Mouse (Mus musculus) left cerebral cortex, postnatal 25 days (tissue): Measurements from ENCODE around the gene Tmod3. TPM values are rescaled to one million over a fixed set of nuclear protein-coding genes. Genes with fewer than 3 reads are reported as not detected.
"Not testable (repeated sequence)": the region's sequence is repeated elsewhere in the genome, so short reads cannot be mapped to it uniquely, and the experiment has no call there.

Source experiments
- DNase-seq, 2 experiments: peaks; one replicate each; pipeline ENCODE4 v3.0.0; 2022; ENCODE audit warnings: low spot score in 2 of 2, mixed read lengths in 1 of 2
- intact Hi-C: fragments of 180-260 bp; cut with DNase I; formaldehyde crosslinking; loops from one replicate; pipeline ENCODE4 v1.15.1; 2025
- total RNA-seq, 2 experiments: library from RNA; stranded (reverse); gene quantifications; 2 replicates each; pipeline ENCODE4 v1.2.3; 2021

Tmod3 gene
- total RNA-seq, 2 experiments from 2014 or later = 47.2 to 53.0 TPM

DNA sequence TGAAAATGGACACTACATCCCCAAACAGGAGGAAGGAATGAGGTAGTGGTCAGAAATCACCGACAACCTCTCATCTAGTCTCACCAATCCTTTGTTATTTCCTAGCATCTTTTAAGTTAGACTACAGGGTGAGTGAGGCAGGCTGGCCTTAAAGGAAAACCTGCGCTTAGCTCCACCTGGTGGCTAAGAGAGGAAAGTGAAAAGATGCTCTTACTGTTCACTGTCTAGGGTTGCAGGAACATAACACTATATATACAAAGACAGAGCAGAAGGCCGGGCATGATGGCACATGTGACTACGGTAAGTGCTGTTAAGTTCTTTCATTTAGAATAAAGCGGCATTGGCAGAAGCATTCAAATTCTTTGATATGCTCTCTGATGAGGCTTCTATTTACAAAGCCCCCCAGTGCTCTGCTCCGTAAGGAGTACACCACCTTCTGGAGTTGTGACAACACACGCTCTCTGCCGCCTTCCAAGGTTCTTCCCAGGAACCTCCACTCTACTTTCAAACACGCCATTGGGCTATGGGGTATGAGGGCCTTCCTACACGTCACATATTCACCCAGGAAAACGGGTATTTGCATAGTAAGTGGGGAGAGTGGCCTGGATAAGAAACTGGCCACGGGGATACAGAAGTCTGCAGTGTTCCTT, 43.9 kb downstream of the Tmod3 start:
- intact Hi-C loops = loop anchor here (5.0 kb wide), 2 partner anchors 153 to 233 kb away; no protein-coding TSS in a partner anchor

DNA sequence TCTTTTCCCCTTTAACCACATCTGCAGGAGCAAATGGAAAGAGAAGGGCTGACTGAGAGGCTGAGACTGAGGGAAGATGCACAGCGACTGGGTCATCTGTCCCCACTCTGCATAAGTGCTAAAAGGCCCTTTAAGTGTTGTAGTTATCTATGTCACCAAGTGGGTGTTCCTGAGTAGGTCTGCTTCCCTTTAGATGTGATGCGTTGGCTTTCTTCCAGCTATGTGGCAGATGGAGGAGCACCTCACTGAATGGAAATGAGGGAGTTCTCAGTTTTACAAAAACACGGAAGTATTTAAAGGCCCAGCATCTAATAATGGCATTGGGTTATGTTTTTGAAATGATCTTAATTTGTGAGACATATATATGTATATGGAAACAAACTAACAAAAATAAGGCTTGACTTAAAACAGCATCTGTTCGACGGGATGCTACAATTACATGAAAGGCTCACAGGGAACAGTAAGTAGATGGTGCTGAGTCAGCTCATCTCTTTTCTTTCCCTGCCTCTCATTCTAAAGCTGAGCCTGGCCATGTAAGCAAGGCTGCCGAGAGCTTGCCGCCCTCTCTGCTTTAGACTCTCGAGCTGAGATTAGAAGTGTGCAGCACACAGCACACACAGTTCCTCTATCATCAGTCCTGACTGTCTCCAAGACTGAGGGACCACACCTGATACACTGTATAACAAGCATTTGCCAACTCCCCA, 48.1 kb downstream of the Tmod3 start:
- peak in 1 of 2 experiments; percentile 63 for DNase-seq
- intact Hi-C loops = loop anchor here (5.0 kb wide), 1 partner anchor 44 kb away; no protein-coding TSS in a partner anchor

More for the DNA sequence above, 43.9 kb downstream of the Tmod3 start:
- peak; percentile 61 to 85 for DNase-seq

DNA sequence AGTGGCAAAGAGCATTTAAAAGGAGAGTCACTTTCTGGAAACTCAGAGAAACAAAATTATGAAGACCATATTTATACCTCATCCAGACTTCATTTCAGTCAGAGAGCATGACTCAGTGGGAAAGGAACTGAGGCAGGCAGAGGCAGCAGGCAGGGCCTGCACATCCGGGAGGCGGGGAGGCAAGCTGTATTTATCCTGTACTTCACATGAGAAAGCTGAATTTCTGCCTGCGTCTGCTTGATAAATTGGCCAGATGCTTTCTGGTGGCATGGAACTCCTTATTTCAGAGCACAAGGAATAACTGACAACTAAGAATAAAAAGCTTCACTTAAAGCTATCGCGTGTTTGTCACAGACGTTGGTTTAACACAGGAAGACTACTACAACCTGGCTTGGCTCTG, 55.1 kb downstream of the Tmod3 start:
- intact Hi-C loops = no loop called here
- DNase-seq = peak in 1 of 2 experiments; percentile 64

DNA sequence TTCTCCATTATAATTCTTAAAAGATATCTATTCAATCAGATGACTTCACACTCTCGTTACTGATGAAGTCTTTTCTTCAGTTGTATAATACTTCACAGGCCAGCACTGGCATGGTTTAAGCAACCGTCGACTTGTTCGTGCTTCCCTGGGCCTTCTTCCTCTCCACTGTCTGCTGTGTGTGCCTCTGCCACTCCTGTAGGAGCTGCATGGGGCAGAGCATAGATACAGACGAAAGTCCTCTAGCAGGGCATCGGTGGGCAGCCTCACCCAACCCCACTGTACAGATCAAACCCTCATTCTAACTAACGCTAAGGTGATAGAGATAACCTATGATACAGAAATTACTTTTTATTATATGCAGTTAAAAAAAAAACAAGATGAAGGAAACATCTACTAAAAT, 60.9 kb downstream of the Tmod3 start:
- no peak for DNase-seq

DNA sequence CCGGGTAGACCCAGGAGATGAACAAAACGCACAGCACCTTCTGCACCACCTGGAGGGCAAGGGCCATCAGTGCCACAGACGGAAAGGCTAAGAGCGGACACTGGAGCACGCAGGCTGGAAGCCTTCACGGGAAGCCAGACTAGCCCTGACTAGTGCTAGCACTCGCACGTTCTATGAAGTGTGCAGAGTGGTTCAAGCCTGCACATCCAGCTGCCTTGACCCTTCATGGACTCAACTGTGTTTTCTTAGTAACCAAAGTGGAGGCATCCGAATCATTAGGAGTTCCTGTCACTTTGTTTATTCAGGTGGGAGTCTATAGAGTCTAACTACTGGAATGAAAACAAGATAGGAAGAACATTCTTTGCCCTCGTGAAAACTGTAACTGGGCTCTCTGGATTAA, 63.5 kb downstream of the Tmod3 start:
- intact Hi-C loops = no loop called here
- DNase-seq = no peak

More for the DNA sequence above, 60.9 kb downstream of the Tmod3 start:
- intact Hi-C loops = no loop called here

DNA sequence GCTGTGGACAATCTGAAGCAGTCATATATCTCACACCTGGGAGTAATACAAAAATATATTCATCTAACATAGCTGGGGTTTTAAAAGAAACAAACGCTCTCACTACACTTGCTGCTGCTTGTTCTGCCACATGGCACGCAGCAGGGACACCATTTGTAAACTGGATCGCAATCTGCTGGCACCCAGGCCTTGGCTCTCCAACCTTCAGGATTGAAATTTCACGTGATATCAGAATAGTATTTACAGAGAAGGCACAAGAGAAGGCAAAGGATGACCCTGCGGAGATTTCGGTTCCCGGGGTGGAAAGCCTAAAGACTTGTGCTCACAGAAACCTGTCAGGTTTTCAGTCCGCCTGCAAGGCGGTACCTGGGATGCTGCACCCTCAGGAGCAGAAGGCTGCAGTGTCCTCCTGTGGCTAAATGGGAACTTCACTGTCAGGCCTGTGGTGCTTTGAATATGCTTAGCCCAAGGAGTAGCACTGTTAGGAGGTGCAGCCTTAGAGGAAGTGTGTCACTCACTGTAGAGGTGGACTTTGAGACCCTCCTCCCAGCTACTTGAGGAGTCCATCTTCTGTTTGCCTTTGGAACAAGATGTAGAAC, 65.0 kb downstream of the Tmod3 start:
- intact Hi-C loops = no loop called here
- DNase-seq = no peak

DNA sequence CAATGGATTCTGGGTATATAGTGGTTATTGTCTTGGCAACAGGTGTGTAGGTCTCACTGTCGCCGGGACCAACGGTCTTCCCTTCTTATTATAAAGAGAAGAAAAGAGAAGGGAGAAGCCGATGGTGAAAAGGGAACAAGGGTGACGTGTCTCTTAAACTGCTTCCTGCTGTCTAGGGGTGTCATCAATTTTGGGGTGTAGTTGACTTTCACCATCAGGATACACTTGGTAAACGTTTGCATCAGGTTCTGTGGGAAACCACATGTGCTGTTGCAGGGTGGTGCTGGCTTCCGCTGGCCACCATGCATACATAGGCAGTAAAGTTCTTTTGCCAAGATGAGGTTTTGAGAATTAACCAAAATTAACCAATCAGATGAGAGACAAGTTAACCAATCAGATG, 71.2 kb downstream of the Tmod3 start:
- intact Hi-C loops, DNase-seq: not testable (repeated sequence)

DNA sequence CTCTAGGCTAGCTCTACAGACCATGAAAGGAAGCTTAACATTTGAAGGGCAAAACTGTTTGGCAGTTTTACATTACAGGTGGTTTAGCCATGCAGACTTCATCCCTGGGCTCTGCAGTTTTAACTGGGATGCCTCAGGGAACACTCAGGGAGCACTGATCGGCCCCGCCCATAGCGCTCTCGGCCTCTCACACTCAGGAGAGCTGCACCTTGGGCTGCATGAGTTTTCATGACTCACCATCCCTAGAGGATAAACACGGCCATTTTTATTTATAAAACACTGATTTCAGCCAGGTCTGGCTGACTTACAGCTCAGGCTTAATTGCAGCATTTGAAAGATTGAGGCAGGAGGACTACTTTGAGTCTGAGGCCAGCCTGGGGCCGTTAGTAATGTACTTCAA, 74.2 kb downstream of the Tmod3 start:
- DNase-seq = no peak
- intact Hi-C loops = no loop called here

DNA sequence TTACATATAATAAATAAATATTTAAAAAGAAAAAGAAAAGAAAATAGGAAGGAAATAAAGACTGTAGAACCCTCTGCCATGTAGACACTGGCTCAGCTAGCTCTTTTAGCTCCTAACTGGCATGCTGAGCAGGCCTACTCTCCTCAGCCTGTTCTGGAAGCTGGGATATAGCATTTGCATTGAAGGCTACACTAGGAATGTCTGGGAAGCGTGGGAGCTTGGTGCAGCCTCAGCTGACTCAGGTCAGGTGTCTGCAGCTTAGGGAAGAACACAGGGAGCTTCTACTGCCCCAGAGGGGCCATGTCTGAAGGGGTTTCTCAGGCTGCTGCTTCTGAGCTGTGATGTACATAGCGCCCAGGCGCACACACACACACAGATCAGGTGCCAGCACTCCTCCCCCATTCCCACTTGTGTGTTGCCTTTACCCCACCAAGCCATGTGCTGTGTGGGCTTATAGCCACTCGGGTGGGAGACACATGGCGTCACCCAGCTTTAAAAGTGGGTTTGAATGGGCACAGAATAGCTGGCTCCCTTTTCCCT, 78.9 kb downstream of the Tmod3 start:
- peak in 1 of 2 experiments; percentile 68 for DNase-seq
- intact Hi-C loops = no loop called here

DNA sequence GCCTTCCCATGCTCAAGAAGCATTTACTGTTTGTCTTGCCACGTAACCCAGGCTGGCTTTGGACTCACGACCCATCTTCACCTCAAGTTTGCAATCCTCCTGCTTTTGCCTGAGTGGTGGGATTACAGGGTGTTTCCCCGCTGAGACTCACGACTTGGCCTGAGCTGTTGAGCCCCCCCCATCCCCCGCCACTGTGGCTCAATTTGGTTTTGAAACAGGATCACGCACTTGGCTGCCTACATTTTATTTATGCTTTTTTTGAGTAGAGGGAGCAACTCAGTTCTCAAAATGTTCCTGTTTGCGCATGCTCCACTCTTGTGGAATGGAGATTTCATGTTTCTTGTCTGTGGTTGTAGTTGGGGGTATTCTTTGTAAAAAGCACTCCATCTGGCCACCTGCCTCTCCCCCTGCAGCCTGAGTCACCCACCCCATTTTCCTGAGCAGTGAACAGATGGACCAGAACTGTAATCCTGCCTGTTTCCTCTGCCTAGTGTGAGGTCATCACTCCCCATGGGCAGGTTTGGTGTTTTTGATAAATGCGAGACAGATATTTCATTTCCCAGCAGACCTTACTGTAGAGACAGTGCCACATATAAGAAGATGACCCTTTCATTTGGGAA, 80.2 kb downstream of the Tmod3 start:
- peak in 1 of 2 experiments; percentile 75 for DNase-seq
- intact Hi-C loops = no loop called here

DNA sequence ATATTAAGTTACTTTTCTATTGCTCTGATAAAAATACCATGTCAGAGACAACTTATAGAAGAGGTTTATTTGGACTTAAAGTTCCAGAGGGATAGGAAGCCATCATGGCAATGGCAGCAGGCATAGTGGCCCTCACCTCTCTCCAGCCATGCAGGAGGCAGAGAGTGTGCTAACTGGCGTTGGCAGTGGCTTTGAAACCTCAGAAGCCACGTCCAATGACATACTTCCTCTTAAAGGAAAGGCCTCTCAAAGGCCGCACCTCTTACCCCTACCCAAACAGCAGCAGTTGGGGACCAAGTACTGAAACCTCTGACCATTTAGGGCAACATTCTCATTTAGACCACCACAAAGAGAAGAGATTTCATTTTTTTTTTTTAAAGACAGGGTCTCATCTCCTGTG, 82.2 kb downstream of the Tmod3 start:
- intact Hi-C loops = no loop called here
- DNase-seq = no peak

DNA sequence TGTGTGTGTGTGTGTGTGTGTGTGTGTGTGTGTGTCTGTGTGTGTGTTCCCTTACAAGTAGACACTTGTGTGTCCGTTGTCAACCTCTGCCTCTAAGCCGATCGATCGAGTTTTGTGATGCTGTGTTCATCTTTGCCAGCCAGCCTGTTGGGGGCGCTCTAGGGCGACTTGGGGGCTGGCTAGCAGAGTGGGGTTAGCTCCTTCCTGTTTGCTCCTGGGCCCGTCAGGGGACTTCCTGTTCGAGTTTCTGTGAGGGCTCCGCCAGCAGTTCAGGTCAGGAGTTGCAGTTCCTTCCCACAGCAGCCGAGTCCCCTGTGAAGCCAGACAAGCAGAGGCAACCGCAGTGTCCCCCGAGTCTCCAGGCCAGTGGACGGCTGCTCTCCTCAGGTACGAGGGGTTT, 91.2 kb downstream of the Tmod3 start:
- intact Hi-C loops = loop anchor here (5.0 kb wide), 1 partner anchor 44 kb away; no protein-coding TSS in a partner anchor
- no peak for DNase-seq

DNA sequence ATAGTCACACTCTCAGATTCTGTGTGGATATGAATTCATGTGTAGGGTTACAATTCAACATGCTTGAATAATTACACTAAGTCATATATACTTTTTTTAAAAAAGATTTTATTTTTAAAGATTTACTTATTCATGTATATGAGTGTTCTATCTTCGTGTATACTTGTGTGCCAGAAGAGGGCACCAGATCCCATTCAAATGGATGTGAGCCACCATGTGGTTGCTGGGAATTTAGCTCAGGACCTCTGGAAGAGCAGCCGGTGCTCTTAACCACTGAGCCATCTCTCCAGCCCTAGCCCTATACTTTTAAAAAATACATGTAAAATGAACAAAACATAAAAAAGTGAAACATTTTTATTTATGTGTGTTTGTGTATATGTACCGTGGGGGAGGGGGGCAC, 91.9 kb downstream of the Tmod3 start:
- intact Hi-C loops = loop anchor here (2.0 to 5.0 kb wide), 2 partner anchors 45 to 59 kb away; no protein-coding TSS in a partner anchor

DNA sequence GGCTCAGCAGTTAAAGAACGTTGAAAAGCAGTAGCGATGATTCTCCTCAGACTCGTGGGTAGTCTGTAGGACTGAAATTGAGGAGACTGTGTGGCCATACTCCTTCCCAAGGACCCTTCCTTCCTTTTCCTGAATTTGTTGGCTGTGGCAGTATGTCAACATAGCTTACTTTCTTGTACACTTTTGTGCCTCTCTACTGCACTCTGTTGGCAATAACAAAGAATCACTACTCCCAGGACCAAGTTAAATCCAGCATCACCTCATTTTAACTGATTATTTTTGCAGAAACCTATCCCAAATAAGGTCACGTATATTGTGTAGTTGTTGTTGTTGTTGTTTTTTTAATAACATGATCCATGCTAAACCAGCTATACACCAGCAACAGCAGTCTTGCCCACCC, 92.8 kb downstream of the Tmod3 start:
- DNase-seq = no peak
- intact Hi-C loops = loop anchor here (2.0 to 5.0 kb wide), 2 partner anchors 46 to 58 kb away; no protein-coding TSS in a partner anchor

More for the DNA sequence above, 91.9 kb downstream of the Tmod3 start:
- DNase-seq = no peak

DNA sequence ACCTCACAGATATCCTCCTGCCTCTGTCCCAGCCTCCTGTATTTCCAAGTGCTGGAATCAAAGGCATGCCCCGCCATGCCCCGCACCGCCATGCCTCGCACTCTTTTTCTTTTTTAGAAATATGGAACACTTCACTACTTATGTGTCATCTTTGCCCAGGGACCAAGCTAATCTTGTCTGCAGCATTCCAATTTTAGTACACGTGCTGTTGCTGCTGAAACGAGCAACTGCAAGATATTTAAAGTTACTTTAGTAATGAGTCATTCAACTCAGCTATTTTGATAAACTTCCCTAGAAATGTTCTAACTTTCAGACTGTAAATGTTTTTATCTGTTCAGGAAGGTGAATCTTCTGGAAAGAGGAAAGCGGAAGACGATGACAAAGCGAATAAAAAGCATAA, 93.6 kb downstream of the Tmod3 start:
- peak; percentile 14 to 85 for DNase-seq
- intact Hi-C loops = loop anchor here (2.0 to 5.0 kb wide), 2 partner anchors 46 to 57 kb away; no protein-coding TSS in a partner anchor

DNA sequence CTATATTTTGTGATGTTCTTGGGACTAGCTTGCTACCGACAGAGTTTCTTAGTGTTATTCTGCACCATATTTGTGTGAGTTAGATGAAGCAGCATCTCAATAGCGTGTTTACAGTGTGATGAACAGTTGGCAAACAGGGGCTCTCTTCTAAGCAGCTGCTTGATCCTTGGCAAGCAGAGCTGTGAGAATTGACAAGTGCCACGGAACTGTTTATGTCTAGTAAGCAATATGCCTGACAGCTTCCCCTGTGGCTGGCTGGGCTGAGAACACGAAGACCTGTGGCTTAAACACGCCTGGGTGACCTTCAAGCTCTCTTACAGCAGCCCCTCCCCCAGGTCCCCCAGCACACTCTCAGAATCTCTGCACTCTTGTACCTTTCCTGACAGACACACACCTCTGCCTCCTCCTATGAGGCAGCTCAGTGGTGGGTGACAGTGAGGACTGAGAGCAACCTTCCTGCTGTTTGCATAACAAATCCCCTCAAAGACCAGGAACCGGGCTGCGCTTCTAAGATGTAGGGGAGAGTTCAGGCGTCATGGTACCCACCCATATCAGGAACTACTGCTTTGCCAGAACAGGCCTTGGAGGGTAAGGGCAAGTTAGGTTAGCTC, 96.3 kb downstream of the Tmod3 start:
- intact Hi-C loops = no loop called here
- DNase-seq = no peak

DNA sequence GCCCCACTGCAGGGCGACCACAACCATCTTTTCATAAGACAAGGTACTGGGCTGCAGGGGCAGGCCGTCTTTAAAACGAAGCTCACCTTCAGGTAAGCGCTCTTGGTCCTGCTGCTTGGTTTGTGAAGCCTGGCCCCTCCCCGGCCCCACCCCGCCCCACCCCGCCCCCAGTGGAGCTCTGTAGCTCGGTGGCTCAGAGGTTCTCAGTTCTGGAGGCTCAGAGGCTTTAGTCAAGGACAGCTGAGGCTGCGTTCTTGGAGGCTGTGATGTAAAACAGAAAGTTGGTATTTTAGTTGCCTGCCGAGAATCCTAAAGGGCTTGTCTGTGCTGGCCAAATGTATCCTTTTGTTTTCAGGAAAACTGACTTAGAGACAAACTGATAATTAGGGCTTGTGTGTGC, 103.8 kb downstream of the Tmod3 start:
- no peak for DNase-seq
- intact Hi-C loops = no loop called here

DNA sequence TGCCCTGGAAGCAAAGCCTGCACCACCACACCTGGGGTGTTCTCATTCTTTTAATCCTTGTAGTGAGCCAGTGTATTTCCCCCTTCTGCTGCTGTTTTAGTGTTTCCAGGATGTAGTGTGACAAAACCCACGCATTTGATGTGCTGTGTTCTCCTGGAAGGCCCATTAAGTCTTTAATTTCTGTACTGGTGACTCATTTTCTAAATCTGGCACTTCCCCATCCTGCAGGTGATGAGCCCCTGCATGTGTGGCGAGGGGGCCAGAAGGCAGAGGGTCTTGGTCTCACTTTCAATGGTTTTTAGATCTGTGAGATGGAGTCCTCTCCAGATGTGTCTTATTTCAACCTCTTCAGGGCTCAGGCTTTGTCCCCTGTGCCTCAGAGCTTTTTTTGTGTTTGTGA, 105.5 kb downstream of the Tmod3 start:
- no peak for DNase-seq
- intact Hi-C loops = no loop called here

DNA sequence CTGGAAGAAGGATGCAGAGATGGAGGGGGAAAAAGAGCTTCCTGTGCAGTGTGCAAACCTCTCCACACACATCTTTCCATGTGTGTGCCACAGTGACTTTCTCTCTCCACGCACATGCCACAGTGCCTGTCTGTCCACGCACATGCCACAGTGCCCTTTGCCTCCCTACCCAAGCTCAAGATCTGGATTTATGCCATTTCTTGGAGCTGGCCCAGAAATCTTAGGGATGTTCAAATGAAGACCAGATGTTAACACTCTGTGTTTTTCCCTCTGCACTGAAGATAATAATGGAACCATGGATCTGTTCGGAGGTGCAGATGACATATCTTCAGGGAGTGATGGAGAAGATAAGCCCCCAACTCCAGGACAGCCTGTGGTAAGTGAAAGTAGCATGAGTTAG, 111.4 kb downstream of the Tmod3 start:
- no peak for DNase-seq
- intact Hi-C loops = no loop called here
